Mouse (Mus musculus) layer of hippocampus, postnatal 14 days (tissue): ENCODE measurements around the gene Atoh8. TPM values are rescaled to one million over a fixed set of nuclear protein-coding genes. Genes with fewer than 3 reads are reported as not detected.

Experiments
- DNase-seq, 2 experiments: peaks; one replicate each; pipeline ENCODE4 v3.0.0; 2021 to 2022; ENCODE audit warnings: low spot score in 2 of 2, mixed read lengths in 1 of 2
- total RNA-seq, 2 experiments: library from RNA; stranded (reverse); gene quantifications; 2 replicates each; pipeline ENCODE4 v1.2.3; 2021

The Atoh8 gene
- total RNA-seq, 2 experiments from 2014 or later = 3.3 to 4.5 TPM

DNA sequence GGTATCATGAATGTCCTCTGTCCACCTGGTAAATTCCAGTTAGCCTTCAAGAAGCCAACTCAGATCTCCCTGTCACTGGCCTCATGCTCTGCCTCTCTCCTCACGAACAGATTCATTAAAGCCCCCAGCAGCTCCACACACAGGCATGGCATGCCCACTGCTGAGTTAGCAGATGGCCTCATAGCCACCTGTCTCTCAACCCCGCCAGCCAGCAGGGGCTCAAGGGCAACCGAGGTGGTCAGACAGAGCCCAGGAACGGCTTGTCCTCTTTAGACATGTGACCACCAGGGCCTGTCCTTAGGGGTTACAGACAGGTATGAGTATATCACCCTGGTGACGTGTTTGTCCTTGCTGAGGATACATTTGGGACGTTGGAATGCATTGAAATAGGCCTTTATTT, 19.9 kb upstream of the Atoh8 start:
- DNase-seq = no peak

DNA sequence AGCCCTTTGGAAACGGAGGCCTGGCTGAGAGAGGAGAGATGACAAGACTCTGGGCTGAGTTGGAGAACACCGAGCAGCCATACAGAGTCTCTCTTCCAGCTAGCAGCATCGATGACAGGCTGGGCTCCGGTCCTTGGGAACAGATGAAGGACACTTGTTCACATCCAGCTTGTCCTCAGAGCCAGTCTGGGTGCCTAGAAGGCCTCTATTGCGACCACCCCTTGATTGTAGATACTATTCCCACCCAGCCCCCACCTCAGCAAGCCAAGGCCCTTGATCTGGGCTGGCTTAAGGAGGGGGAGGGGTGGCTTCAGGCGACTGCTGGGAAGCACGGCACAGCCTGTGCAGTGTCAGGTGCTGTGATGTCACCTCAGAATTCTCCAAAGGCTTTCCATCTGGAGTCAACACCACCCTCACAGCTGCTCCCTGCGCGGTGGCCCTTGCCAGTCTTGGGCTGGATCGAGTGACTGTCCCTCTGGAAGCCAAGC, 19.3 kb upstream of the Atoh8 start:
- DNase-seq = peak in 1 of 2 experiments; percentile 42

GRCm38 (mm10) chr6:72253911-72254587, 18.7 kb upstream of the Atoh8 start:
- DNase-seq = peak in 1 of 2 experiments; percentile 45

GRCm38 (mm10) chr6:72253168-72253567, 17.8 kb upstream of the Atoh8 start:
- DNase-seq = no peak

DNA sequence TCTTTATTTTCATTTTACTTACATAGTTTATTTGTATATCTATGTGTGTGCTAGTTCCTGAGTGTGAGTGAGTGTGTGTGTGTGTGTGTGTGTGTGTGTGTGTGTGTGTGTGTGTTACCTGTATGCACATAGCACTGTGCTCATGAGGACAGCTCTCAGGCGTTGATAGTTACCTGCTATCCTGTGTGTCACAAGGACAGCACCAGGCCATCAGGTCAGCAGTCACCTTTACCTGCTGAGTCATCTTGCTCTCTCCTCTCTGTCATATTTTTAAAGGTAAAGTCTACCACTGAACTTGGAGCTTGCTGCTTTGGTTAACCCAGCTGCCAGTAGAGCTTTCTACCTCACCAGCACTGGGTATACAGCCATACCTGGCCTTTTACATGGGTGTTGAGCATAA, 17.1 kb upstream of the Atoh8 start:
- DNase-seq = no peak

DNA sequence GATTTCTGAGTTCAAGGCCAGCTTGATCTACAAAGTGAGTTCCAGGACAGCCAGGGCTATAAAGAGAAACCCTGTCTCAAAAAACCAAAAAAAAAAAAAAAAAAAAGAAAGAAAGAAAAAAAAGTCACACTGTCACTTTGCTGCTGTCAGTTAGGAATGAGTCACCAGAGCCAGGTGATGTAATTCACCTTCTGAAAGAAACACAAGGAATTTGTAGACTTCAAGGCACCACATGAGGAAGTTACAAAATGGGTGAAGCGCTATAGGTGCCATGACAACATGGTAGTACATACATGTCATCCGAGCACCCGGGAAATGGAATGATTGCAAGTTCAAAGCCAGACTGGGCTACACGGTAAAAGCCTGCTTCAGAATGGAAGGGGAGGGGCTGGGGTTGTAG, 14.6 kb upstream of the Atoh8 start:
- DNase-seq = no peak

GRCm38 (mm10) chr6:72248150-72248914, 13.0 kb upstream of the Atoh8 start:
- DNase-seq = no peak

GRCm38 (mm10) chr6:72246303-72246702, 10.9 kb upstream of the Atoh8 start:
- DNase-seq = no peak

- DNase-seq = peak in 1 of 2 experiments; percentile 46
Observed at GRCm38 (mm10) chr6:72244569-72245285, 9.3 kb upstream of the Atoh8 start.

- peak; percentile 65 to 88 for DNase-seq
Observed at GRCm38 (mm10) chr6:72244144-72244549, 8.8 kb upstream of the Atoh8 start.

DNA sequence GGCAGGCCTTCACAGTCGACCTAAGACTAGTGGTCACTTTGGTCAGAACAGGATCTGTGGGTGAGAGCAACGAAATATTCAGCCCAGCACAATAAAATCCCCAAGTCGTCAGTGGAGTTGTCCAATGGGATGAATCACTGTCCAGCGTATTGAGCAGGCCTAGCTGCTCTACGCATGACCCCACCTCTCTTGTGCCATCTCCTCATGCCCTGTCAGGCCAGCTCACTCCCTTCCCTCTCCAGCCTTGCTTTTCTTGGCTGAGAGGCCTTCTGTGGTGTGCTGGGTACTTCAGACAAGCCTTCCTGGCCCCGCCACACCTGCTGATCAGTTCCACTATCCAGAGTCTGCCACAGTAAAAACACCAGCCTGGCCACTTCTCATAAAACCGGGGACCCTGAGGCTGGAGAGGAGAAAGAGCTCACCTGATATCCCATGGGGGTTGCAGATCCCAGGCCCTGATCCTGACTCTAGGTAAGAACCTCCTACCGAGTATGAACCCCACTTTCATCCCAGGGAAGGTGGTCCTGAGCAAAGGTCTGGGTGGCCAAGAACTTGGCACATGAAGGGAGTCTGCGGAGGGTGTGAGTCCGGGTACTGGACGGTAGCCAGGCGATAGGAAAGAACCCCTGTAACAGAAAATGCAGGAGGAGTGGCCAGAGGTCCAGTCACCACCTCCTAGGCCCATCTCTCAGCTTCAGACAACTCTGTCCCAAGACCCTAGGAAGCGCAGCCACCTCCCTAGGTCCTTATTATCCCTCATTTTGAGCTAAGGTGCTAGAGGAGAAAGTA, 7.3 kb upstream of the Atoh8 start:
- no peak for DNase-seq

DNA sequence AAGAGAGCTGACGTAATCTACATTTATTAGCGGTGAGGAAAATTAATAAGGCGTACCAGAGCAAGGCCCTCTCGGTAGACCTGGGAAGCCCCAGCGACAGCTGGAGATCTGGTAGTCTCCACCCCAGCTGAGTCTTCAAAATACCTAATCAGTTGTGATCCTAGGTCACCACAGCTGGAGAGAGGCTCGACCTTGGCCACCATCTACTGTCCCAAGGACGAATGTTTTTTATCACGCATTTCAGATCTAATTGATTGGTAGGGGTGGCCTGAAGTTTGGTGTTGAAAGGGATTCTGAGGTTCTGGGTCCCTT, 6.4 kb upstream of the Atoh8 start:
- no peak for DNase-seq

DNA sequence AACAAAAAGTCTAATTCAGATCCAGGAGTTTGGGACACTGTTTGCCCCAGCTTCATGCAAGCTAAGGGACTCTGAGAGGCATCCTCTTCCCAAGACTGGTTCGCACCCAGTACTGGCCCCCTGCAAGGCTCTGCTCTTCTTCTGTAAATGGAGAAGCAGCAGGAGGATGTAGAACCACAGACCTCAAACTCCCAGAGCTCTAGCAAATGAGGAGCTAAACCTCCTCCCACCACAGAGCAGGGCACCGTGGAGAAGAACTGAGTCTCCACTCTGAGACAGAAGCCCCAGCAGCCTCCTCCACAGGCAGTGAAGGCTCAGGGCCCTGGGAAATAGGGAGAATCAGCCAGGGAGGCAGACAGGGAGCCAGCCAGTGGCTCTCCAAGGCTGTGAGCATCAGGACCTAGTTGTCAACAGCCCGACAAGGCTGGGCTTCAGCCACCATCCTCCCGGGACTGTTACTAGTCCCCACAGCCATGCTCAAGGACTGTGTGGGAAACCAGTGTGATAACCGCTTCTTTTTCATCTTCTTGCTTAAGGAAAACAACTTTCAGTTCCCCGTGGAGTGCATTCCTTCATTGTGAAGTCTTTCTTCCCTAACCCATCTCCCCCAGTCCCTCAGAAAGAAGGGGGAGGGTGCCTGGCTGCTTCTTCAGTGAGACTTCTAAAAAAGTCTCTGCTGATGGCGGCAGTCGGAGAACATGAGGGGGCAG, 5.9 kb upstream of the Atoh8 start:
- DNase-seq = no peak

GRCm38 (mm10) chr6:72240042-72240441, 4.7 kb upstream of the Atoh8 start:
- no peak for DNase-seq

DNA sequence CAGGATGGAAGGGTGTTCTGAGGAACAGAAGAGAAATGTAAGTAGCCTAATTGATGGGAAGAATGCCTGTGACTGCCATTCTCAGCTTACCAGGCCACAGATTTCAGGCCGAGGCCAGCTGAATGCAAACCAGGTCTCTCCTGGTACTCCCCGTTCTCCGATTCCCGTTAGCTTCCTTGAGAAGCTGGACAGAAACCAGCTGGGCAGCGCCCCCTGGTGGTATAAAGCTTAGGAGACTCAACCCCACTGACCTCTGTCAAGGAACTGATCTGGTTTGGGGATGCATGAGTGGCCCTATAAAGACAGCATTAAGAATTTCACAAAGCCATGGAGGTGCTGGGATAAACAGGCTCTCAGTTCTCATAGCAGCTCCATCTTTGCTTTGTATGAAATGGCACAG, 1.7 kb upstream of the Atoh8 start:
- DNase-seq = peak; percentile 79 to 87

- DNase-seq = no peak
Observed at GRCm38 (mm10) chr6:72235807-72236407, 530 bp upstream of the Atoh8 start.

- DNase-seq = no peak
Observed at GRCm38 (mm10) chr6:72234372-72235097, 842 bp downstream of the Atoh8 start.

DNA sequence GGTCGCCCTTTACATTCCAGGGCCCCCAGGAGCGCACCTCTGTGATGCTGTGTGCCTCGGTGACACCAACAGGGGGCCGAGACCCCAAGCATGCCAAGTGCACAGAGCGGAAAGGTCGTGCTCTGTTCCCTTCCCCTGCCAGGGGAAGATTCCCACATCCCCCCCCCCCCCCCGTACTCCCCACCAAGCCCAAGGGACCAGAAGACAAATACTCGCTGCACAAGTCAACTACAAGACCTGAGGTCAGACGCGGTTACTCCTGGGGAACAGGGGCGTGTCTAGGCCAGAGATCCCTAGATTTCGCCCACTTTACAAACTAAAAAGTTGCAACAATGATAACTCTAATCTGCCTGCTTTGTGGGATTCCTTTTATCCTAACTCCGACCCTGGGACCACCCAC, 1.4 kb downstream of the Atoh8 start:
- no peak for DNase-seq

GRCm38 (mm10) chr6:72232870-72233269, 2.5 kb downstream of the Atoh8 start:
- DNase-seq = no peak

- no peak for DNase-seq
Observed at GRCm38 (mm10) chr6:72232411-72232810, 3.0 kb downstream of the Atoh8 start.
